Mouse (Mus musculus): ENCODE data around the gene Zfp101. TPM values are rescaled to one million over a fixed set of nuclear protein-coding genes. Genes with fewer than 3 reads are reported as not detected.

Zfp101 gene
- total RNA-seq (2021), result 10 to 100 TPM in 1 of 2 experiments, 1 to 10 TPM in 1; 9.1 to 16.1 TPM

- peak; percentile 65 to 72 for DNase-seq (ENCODE audit: extremely low spot score in 1 of 2, low spot score in 1 of 2)
Observed at GRCm38 (mm10) chr17:33394182-33395034, at the start of gene Zfp101. Gene Zfp101, minus strand, starts transcription at chr17:33394641.

DNA sequence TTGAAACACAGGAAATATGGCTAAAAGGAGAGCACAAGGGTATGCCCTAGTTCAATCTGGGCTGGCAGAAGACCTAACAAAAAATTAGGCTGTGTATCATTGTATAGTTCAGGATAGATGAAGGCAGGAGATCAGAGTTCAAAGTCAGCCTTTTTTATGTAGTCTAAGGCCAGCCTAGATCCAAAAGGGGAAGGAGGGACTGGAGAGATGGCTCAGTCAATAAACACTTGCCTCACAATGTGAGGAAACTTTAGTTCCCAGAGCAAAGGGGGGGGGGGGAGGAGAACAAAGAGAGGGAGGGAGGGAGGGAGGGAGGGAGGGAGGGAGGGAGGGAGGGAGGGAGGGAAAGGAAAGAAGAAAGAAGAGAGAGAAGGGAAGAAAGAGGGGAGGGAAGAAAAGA lies 46.7 kb upstream of the Zfp101 start:
- no peak for DNase-seq (ENCODE audit: extremely low spot score in 1 of 2, low spot score in 1 of 2)

GRCm38 (mm10) chr17:33439922-33440321 lies 45.5 kb upstream of the Zfp101 start:
- no peak for DNase-seq (ENCODE audit: extremely low spot score in 1 of 2, low spot score in 1 of 2)

- DNase-seq (ENCODE audit: extremely low spot score in 1 of 2, low spot score in 1 of 2), result peak; percentile 36 to 87
Observed at GRCm38 (mm10) chr17:33439148-33439547, 44.7 kb upstream of the Zfp101 start.

DNA sequence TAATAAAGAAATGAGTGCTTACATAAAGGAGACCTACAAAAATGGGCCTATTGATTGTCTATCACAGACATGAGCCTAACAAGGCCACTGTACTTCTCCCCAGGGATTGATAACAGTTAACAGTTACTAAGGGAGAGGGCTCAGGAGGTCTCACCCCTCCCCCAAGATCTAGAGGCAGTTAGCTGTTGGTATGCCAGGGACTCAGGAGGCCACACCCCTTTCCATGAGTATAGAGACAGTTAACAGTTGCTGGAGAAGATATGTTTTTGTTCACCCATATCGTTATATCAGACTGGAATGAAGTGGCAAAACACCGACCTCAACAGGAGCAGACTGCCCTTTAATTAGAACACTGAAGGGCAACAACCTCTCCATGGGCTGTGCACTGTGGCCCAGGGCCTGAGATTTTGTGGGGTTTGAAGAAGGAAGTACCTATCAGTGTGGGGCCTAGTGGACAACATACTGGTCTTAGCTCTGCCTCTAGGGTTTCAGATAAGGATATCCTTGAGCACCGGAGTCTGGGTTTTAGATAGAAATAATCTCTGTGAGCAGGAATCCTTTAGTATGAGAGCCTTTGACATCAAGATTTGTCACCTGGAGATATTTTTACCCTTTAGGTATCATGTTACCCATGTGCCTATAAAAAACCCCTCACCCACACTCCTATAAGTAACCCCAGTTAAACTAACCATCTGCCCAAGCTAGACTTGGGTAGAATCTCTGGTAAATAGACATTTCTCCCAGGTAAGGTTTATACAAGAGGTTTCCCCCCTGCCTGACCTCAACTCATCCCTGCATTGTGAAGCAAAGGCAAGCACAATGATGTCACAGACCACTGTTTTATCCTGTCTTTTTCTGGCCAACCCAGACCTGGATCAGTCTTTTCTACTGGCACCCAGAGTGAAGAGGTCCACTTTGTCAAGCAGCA lies 37.8 kb upstream of the Zfp101 start, which contains the start of gene Actl9:
Actl9 (plus strand) TSS at position 878 of the 928 bp plus-strand sequence.
- no peak for DNase-seq (ENCODE audit: extremely low spot score in 1 of 2, low spot score in 1 of 2)

GRCm38 (mm10) chr17:33392271-33392670 lies 2.2 kb downstream of the Zfp101 start:
- no peak for DNase-seq (ENCODE audit: extremely low spot score in 1 of 2, low spot score in 1 of 2)

- DNase-seq (ENCODE audit: extremely low spot score in 1 of 2, low spot score in 1 of 2), result no peak
Observed at GRCm38 (mm10) chr17:33385705-33386104, 8.7 kb downstream of the Zfp101 start.

GRCm38 (mm10) chr17:33372795-33373194 lies 21.6 kb downstream of the Zfp101 start:
- no peak for DNase-seq (ENCODE audit: extremely low spot score in 1 of 2, low spot score in 1 of 2)

DNA sequence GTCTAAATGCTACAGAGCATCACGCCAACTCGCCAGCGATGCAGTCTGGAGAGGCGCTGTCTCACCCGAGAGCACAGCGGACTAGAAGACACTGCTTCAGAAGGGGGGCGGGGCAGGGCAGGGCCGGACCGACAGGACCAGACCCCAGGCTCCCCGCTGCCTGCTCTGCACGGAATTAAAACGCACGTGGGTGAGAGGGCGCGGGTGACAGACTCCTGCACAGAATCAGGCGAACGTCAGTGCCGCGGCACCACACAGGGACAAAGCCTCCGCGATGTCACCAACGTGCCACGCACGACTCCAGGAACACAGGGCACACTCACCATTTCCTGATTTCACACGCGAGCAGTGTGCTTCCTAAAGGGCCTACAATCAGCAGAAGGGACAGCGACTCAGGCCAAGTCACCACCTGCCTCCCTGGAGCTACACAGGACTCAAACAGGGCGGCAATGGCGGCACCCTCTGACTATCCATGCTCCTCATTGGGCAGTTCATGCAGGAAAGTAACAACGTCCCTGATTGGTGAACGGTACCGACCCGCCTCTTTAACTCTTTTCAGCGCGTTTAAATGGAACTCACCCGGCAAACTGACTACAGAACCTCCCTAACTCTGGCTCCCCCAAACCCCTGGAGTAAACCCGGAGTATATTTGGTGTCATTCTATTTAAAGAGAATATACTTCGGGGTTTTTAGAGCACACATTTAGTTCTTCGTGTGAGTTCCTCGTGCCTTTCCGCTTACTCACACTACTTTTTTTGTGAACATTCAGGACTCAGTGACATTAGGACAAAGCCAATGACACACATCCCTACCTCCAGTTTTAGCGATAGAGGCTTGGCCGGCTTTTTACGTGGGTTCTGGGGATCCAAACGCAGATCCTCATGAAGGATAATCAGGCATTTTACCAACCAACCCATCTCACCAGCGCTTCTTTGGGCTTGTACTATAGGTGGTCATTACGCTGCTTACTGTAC lies 35.7 kb downstream of the Zfp101 start, which contains the start of gene Zfp81:
Zfp81 (minus strand) TSS at position 468 of the 974 bp plus-strand sequence.
- peak; percentile 68 to 71 for DNase-seq (ENCODE audit: extremely low spot score in 1 of 2, low spot score in 1 of 2)

DNA sequence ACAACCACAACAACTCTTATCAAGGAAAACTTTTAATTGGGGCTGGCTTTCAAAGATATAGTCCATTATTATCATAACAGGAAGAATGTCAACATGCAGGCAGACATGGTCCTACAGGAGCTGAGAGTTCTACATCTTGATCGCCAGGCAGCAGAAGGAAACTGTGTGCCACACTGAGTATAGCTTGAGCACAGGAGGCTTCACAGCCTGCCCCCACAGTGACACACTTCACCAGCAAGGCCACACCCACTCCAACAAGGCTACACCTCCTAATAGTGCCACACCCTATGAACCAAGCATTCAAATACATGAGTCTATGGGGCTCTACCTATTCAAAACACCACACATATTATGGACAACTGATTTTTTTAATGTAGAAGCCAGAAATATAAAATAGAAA lies 41.5 kb downstream of the Zfp101 start:
- DNase-seq (ENCODE audit: extremely low spot score in 1 of 2, low spot score in 1 of 2), result no peak

Other genes starting within 250 kb of the Zfp101 start
- gene Olfr55, start 226.2 kb downstream of the Zfp101 start, total RNA-seq (2021), result not detected
- not detected for gene Olfr239, start 203.3 kb downstream of the Zfp101 start, total RNA-seq (2021)
- gene Olfr1564, start 173.0 kb downstream of the Zfp101 start, total RNA-seq (2021), result under 1 TPM; 0.34 to 0.96 TPM
- 10 to 100 TPM; 11.3 to 13.1 TPM for gene Zfp955a, start 139.5 kb downstream of the Zfp101 start, total RNA-seq (2021)
- gene Olfr63, start 130.0 kb downstream of the Zfp101 start, total RNA-seq (2021), result not detected
- 10 to 100 TPM; 31.3 to 31.6 TPM for gene Zfp955b, start 105.1 kb downstream of the Zfp101 start, total RNA-seq (2021)
- gene Zfp81, start 35.8 kb downstream of the Zfp101 start, total RNA-seq (2021), result 10 to 100 TPM; 20.3 to 21.4 TPM
- not detected for gene Actl9, start 38.3 kb upstream of the Zfp101 start, total RNA-seq (2021)
- gene Adamts10, start 129.6 kb upstream of the Zfp101 start, total RNA-seq (2021), result 10 to 100 TPM; 24.5 to 36.0 TPM
- gene Myo1f, start 161.1 kb upstream of the Zfp101 start, total RNA-seq (2021), result 1 to 10 TPM; 1.8 to 2.0 TPM
- 10 to 100 TPM; 42.8 to 52.2 TPM for gene Zfp414, start 234.4 kb upstream of the Zfp101 start, total RNA-seq (2021)
- gene Pram1, start 243.4 kb upstream of the Zfp101 start, total RNA-seq (2021), result under 1 TPM in 1 of 2 experiments, not detected in 1; 0.27 TPM